ENCODE assay signal across 21 mouse cellular contexts in genomic region chr1:89713681-89714080, GRCm38 (mm10).
DNase-seq lines count a peak whose midpoint lies in the region; ATAC-seq and TF ChIP-seq lines count a peak whose summit lies in the region.
"Had no signal": no experiment of that assay in that cellular context is flagged by ENCODE, and none has a peak within 500 bp of the region (broad histone marks: within the 10 kb centered on the region; RNA-seq: fewer than 3 reads in every experiment).

No protein-coding gene starts in this region.

- no peak for ATAC-seq in hindbrain, embryonic 13.5 days (ENCODE audit: low FRiP score)
- ATAC-seq in hindbrain, embryonic 16.5 days: no peak
- peak; percentile 32 for ATAC-seq in midbrain, embryonic 15.5 days (replicated peaks)
- ATAC-seq in midbrain, embryonic 11.5 days (ENCODE audit: low FRiP score): no peak
- ATAC-seq in lung, postnatal 0 days: no peak
- ATAC-seq: CD4-positive, CD25-positive, alpha-beta regulatory T cell, adult 4 months had no signal

- no peak for TF ChIP-seq EP300 in lung, postnatal 0 days (IDR thresholded peaks at IDR 0.05)

- H3K9ac ChIP-seq in hindbrain, embryonic 13.5 days: peak overlapping the region; percentile 19; the same call in 1 of the 2 replicates
- no peak overlapping the region for H3K9ac ChIP-seq in hindbrain, embryonic 16.5 days (ENCODE audit: low read depth, low read length)
- H3K9ac ChIP-seq in midbrain, embryonic 15.5 days: no peak overlapping the region
- H3K9ac ChIP-seq in midbrain, embryonic 11.5 days (ENCODE audit: low read length): no peak overlapping the region
- H3K9ac ChIP-seq in lung, postnatal 0 days (replicated peaks; ENCODE audit: low read depth): no peak overlapping the region
- H3K9ac ChIP-seq: forebrain, embryonic 15.5 days; heart, embryonic 15.5 days; hindbrain, embryonic 15.5 days had no signal

- 0 out of 2 replicates have a peak, but pooled peaks cover 12% of the 10 kb centered on the region for H3K27me3 ChIP-seq in hindbrain, embryonic 13.5 days
- H3K27me3 ChIP-seq in hindbrain, embryonic 16.5 days (replicated peaks; ENCODE audit: control insufficient read depth, insufficient read depth, low read length): no peaks in the 10 kb centered on the region
- H3K27me3 ChIP-seq in midbrain, embryonic 15.5 days (replicated peaks): no peaks in the 10 kb centered on the region
- no peaks in the 10 kb centered on the region for H3K27me3 ChIP-seq in midbrain, embryonic 11.5 days (ENCODE audit: control insufficient read depth, insufficient read depth, low read length)
- no peaks in the 10 kb centered on the region for H3K27me3 ChIP-seq in lung, postnatal 0 days (replicated peaks; ENCODE audit: insufficient read depth, low read length)
- H3K27me3 ChIP-seq: heart, embryonic 15.5 days; hindbrain, embryonic 15.5 days had no signal

- 47% methylated on average over 5 of the region's 5 CpGs for WGBS in hindbrain, embryonic 13.5 days
- WGBS in hindbrain, embryonic 16.5 days: 43% methylated on average over 5 of the region's 5 CpGs
- 29% methylated on average over 5 of the region's 5 CpGs for WGBS in midbrain, embryonic 15.5 days
- 52% methylated on average over 5 of the region's 5 CpGs for WGBS in midbrain, embryonic 11.5 days
- 82% methylated on average over 5 of the region's 5 CpGs for WGBS in lung, postnatal 0 days

- H3K9me3 ChIP-seq in hindbrain, embryonic 13.5 days: no peaks in the 10 kb centered on the region
- no peaks in the 10 kb centered on the region for H3K9me3 ChIP-seq in hindbrain, embryonic 16.5 days (ENCODE audit: control insufficient read depth, low read length)
- no peaks in the 10 kb centered on the region for H3K9me3 ChIP-seq in midbrain, embryonic 15.5 days
- H3K9me3 ChIP-seq in midbrain, embryonic 11.5 days (ENCODE audit: control insufficient read depth, low read length): no peaks in the 10 kb centered on the region
- no peaks in the 10 kb centered on the region for H3K9me3 ChIP-seq in lung, postnatal 0 days (ENCODE audit: low read length)
- H3K9me3 ChIP-seq: forebrain, embryonic 15.5 days; heart, embryonic 15.5 days; hindbrain, embryonic 15.5 days had no signal

- H3K4me3 ChIP-seq in hindbrain, embryonic 13.5 days: no peak overlapping the region
- H3K4me3 ChIP-seq in hindbrain, embryonic 16.5 days (ENCODE audit: low read length): no peak overlapping the region
- H3K4me3 ChIP-seq in midbrain, embryonic 15.5 days: no peak overlapping the region
- no peak overlapping the region for H3K4me3 ChIP-seq in midbrain, embryonic 11.5 days (ENCODE audit: low read depth, low read length)
- H3K4me3 ChIP-seq in lung, postnatal 0 days (ENCODE audit: low read depth, low read length): no peak overlapping the region
- H3K4me3 ChIP-seq: forebrain, embryonic 15.5 days; heart, adult 2 months; heart, embryonic 15.5 days; hindbrain, embryonic 15.5 days had no signal

- H3K4me2 ChIP-seq in hindbrain, embryonic 13.5 days: no peak overlapping the region
- H3K4me2 ChIP-seq in hindbrain, embryonic 16.5 days (ENCODE audit: low read length): no peak overlapping the region
- H3K4me2 ChIP-seq in midbrain, embryonic 15.5 days: no peak overlapping the region
- H3K4me2 ChIP-seq in midbrain, embryonic 11.5 days: no peak overlapping the region
- no peak overlapping the region for H3K4me2 ChIP-seq in lung, postnatal 0 days (replicated peaks; ENCODE audit: low read depth, low read length)
- H3K4me2 ChIP-seq: forebrain, embryonic 15.5 days; heart, embryonic 11.5 days; heart, embryonic 15.5 days; hindbrain, embryonic 15.5 days had no signal

- peaks cover 15% of the 10 kb centered on the region for H3K36me3 ChIP-seq in hindbrain, embryonic 13.5 days
- peaks cover 2% of the 10 kb centered on the region; the same call in 1 of the 2 replicates for H3K36me3 ChIP-seq in hindbrain, embryonic 16.5 days (ENCODE audit: control insufficient read depth, insufficient read depth, low read length)
- H3K36me3 ChIP-seq in midbrain, embryonic 15.5 days (replicated peaks): no peaks in the 10 kb centered on the region
- H3K36me3 ChIP-seq in midbrain, embryonic 11.5 days (ENCODE audit: control insufficient read depth, insufficient read depth, low read length): no peaks in the 10 kb centered on the region
- no peaks in the 10 kb centered on the region for H3K36me3 ChIP-seq in lung, postnatal 0 days (ENCODE audit: insufficient read depth, low read length)
- H3K36me3 ChIP-seq: G1E; heart, embryonic 15.5 days; hindbrain, embryonic 15.5 days had no signal

- H3K4me1 ChIP-seq in hindbrain, embryonic 13.5 days (replicated peaks): peaks cover 66% of the 10 kb centered on the region
- H3K4me1 ChIP-seq in hindbrain, embryonic 16.5 days (ENCODE audit: control insufficient read depth, insufficient read depth, low read depth, low read length): peaks cover 21% of the 10 kb centered on the region
- H3K4me1 ChIP-seq in midbrain, embryonic 15.5 days: peaks cover 33% of the 10 kb centered on the region
- H3K4me1 ChIP-seq in midbrain, embryonic 11.5 days (ENCODE audit: control insufficient read depth, insufficient read depth, low read length): peaks cover 22% of the 10 kb centered on the region
- H3K4me1 ChIP-seq in lung, postnatal 0 days (ENCODE audit: insufficient read depth, low read depth, low read length): 0 out of 2 replicates have a peak, but pooled peaks cover 7% of the 10 kb centered on the region

- peak; percentile 17 for DNase-seq in adrenal gland, postnatal 14 days
- DNase-seq in adrenal gland, adult 2 months: no peak
- DNase-seq in midbrain, embryonic 11.5 days (ENCODE audit: low spot score, missing footprints): no peak
- DNase-seq in lung, postnatal 0 days (ENCODE audit: low spot score): no peak
- DNase-seq: adrenal gland, postnatal 10 days; B cell, adult 2 months; cerebellum, adult 11-12 months; cerebellum, adult 9-11 months; cerebellum, postnatal 36 days; gastrocnemius, postnatal 14 days; heart, adult 2 months; heart, postnatal 14 days had no signal

- H3K27ac ChIP-seq in hindbrain, embryonic 13.5 days: no peak overlapping the region
- no peak overlapping the region for H3K27ac ChIP-seq in hindbrain, embryonic 16.5 days (ENCODE audit: low read depth, low read length)
- peak overlapping the region; percentile 21; the same call in 1 of the 2 replicates for H3K27ac ChIP-seq in midbrain, embryonic 15.5 days
- H3K27ac ChIP-seq in midbrain, embryonic 11.5 days (ENCODE audit: low read depth, low read length): no peak overlapping the region
- no peak overlapping the region for H3K27ac ChIP-seq in lung, postnatal 0 days (ENCODE audit: low read length)
- H3K27ac ChIP-seq: forebrain, embryonic 15.5 days; heart, adult 2 months; heart, embryonic 15.5 days; hindbrain, embryonic 15.5 days had no signal

- no peak for TF ChIP-seq CTCF in lung, postnatal 0 days (IDR thresholded peaks at IDR 0.05)
